Mouse (Mus musculus) stomach, embryonic 16.5 days (tissue): Measurements from ENCODE around the gene Foxo3. TPM values are rescaled to one million over a fixed set of nuclear protein-coding genes. Genes with fewer than 3 reads are reported as not detected.

Source experiments
- ATAC-seq: fragments of 200-750 bp; cut with Nextera tagmentation; 2 replicates; pipeline ENCODE4 v1.8.0; 2017; ENCODE audit warnings: moderate number of reproducible peaks, moderate TSS enrichment; ENCODE audit not compliant: insufficient read depth, low FRiP score
- H3K27ac ChIP-seq: fragments of 300-500 bp; sonication (generic); 2 replicates; pipeline ENCODE4 v1.5.1; 2014; ENCODE audit warnings: low read length
- H3K27me3 ChIP-seq: fragments of 300-500 bp; sonication (generic); 2 replicates; pipeline ENCODE4 v1.6.1; 2014; ENCODE audit warnings: low read length, control low read depth, mixed read lengths; ENCODE audit not compliant: control insufficient read depth, insufficient read depth
- H3K36me3 ChIP-seq: fragments of 300-500 bp; sonication (generic); 2 replicates; pipeline ENCODE4 v1.6.1; 2014; ENCODE audit warnings: low read length; ENCODE audit not compliant: control insufficient read depth, insufficient read depth
- H3K4me1 ChIP-seq: fragments of 300-500 bp; sonication (generic); 2 replicates; pipeline ENCODE4 v1.6.1; 2014; ENCODE audit warnings: low read length, control low read depth, mixed read lengths; ENCODE audit not compliant: control insufficient read depth, insufficient read depth
- H3K4me2 ChIP-seq: fragments of 300-500 bp; sonication (generic); 2 replicates; pipeline ENCODE4 v1.6.1; 2014; ENCODE audit warnings: low read depth, low read length, mixed read lengths
- H3K4me3 ChIP-seq: fragments of 300-500 bp; sonication (generic); replicated peaks from 2 replicates; pipeline ENCODE4 v1.5.1; 2014; ENCODE audit warnings: mild to moderate bottlenecking, low read length
- H3K9ac ChIP-seq: fragments of 300-500 bp; sonication (generic); 2 replicates; pipeline ENCODE4 v1.6.1; 2014; ENCODE audit warnings: low read length
- H3K9me3 ChIP-seq: fragments of 300-500 bp; sonication (generic); replicated peaks from 2 replicates; pipeline ENCODE4 v1.6.1; 2016; ENCODE audit warnings: low read length, control low read depth; ENCODE audit not compliant: control insufficient read depth
- WGBS: fragments of 180-500 bp; shearing (Covaris S2); extraction: QIAGEN DNeasy Blood & Tissue Kit; methylation state at CpG from one replicate; pipeline ENCODE4 v1.1.7; 2014; 5-methylcytosine and 5-hydroxymethylcytosine counted together
- polyA plus RNA-seq: library from polyadenylated mRNA; unstranded; fragments of >200 nt; fragmentation: Nextera tagmentation; extraction: Ambion mirVana; gene quantifications from 2 replicates; pipeline ENCODE4 v1.2.1, GENCODE M21; 2015

Gene Foxo3
- polyA plus RNA-seq: 7.2 and 7.6 TPM in 2 replicates

GRCm38 (mm10) chr10:42276507-42277345 lies at the start of gene Foxo3:
Gene Foxo3 (minus strand): TSS chr10:42276755.
- Histone ChIP-seq H3K9ac (peak within 1 kb of the TSS; percentile 92), H3K36me3 (no peaks in the 10 kb centered on the region), H3K4me1 (peaks cover 27% of the 10 kb centered on the region), H3K9me3 (no peaks in the 10 kb centered on the region), H3K27me3 (no peaks in the 10 kb centered on the region), H3K4me2 (peak within 1 kb of the TSS; percentile 89), H3K4me3 (peak within 1 kb of the TSS; percentile 91), H3K27ac (peak within 1 kb of the TSS; percentile 98)
- whole genome bisulfite sequencing: under 1% methylated on average over 86 of the region's 88 CpGs
- peak; percentile 84 for ATAC-seq

GRCm38 (mm10) chr10:42325305-42325704 lies 48.8 kb upstream of the Foxo3 start:
- no peak overlapping the region for H3K27ac ChIP-seq
- no peaks in the 10 kb centered on the region for H3K36me3 ChIP-seq
- no peak overlapping the region for H3K4me3 ChIP-seq
- H3K4me1 ChIP-seq: no peaks in the 10 kb centered on the region
- H3K4me2 ChIP-seq: no peak overlapping the region
- 89% methylated on average over 10 of the region's 10 CpGs for WGBS
- H3K9ac ChIP-seq: no peak overlapping the region
- no peak for ATAC-seq
- no peaks in the 10 kb centered on the region for H3K27me3 ChIP-seq
- no peaks in the 10 kb centered on the region for H3K9me3 ChIP-seq

- no peaks in the 10 kb centered on the region for H3K27me3 ChIP-seq
- no peak overlapping the region for H3K27ac ChIP-seq
- H3K4me1 ChIP-seq: no peaks in the 10 kb centered on the region
- no peak overlapping the region for H3K4me3 ChIP-seq
- no peak overlapping the region for H3K4me2 ChIP-seq
- ATAC-seq: no peak
- no peaks in the 10 kb centered on the region for H3K36me3 ChIP-seq
- no peak overlapping the region for H3K9ac ChIP-seq
- no peaks in the 10 kb centered on the region for H3K9me3 ChIP-seq
These were observed 47.4 kb upstream of the Foxo3 start for GRCm38 (mm10) chr10:42323978-42324377.

- Histone ChIP-seq H3K27ac (no peak overlapping the region), H3K36me3 (no peaks in the 10 kb centered on the region), H3K4me3 (no peak overlapping the region), H3K9me3 (no peaks in the 10 kb centered on the region), H3K27me3 (no peaks in the 10 kb centered on the region; the same call in 1 of the 2 replicates), H3K4me1 (no peaks in the 10 kb centered on the region), H3K4me2 (no peak overlapping the region), H3K9ac (no peak overlapping the region)
- 58% methylated on average over 22 of the region's 22 CpGs for WGBS
- no peak for ATAC-seq
These were observed 36.7 kb upstream of the Foxo3 start for GRCm38 (mm10) chr10:42313222-42313786.

- Histone ChIP-seq H3K27ac (no peak overlapping the region), H3K9ac (no peak overlapping the region), H3K4me2 (no peak overlapping the region), H3K4me3 (no peak overlapping the region), H3K36me3 (no peaks in the 10 kb centered on the region), H3K4me1 (no peaks in the 10 kb centered on the region), H3K9me3 (no peaks in the 10 kb centered on the region), H3K27me3 (no peaks in the 10 kb centered on the region; the same call in 1 of the 2 replicates)
- WGBS: 65% methylated on average over 1 of the region's 1 CpGs
- no peak for ATAC-seq
These were observed 36.0 kb upstream of the Foxo3 start for GRCm38 (mm10) chr10:42312557-42312956.

GRCm38 (mm10) chr10:42308687-42308987 lies 32.1 kb upstream of the Foxo3 start:
- H3K4me2 ChIP-seq: peak overlapping the region; percentile 55
- H3K9ac ChIP-seq: peak overlapping the region; percentile 45; the same call in 1 of the 2 replicates
- no peak overlapping the region for H3K27ac ChIP-seq
- peak overlapping the region; percentile 30; the same call in 1 of the 2 replicates for H3K4me3 ChIP-seq
- no peaks in the 10 kb centered on the region; the same call in 1 of the 2 replicates for H3K27me3 ChIP-seq
- no peaks in the 10 kb centered on the region for H3K36me3 ChIP-seq
- 26% methylated on average over 8 of the region's 8 CpGs for WGBS
- no peak for ATAC-seq
- H3K9me3 ChIP-seq: no peaks in the 10 kb centered on the region
- H3K4me1 ChIP-seq: no peaks in the 10 kb centered on the region

- peak; percentile 31; the same call in 1 of the 2 replicates for ATAC-seq
- WGBS: 10% methylated on average over 20 of the region's 20 CpGs
- Histone ChIP-seq H3K27me3 (no peaks in the 10 kb centered on the region; the same call in 1 of the 2 replicates), H3K9me3 (no peaks in the 10 kb centered on the region), H3K9ac (peak overlapping the region; percentile 45; the same call in 1 of the 2 replicates), H3K4me3 (peak overlapping the region; percentile 30; the same call in 1 of the 2 replicates), H3K4me2 (peak overlapping the region; percentile 55), H3K4me1 (no peaks in the 10 kb centered on the region), H3K27ac (no peak overlapping the region), H3K36me3 (no peaks in the 10 kb centered on the region)
These were observed 31.6 kb upstream of the Foxo3 start for GRCm38 (mm10) chr10:42307980-42308686.

- Histone ChIP-seq H3K9ac (no peak overlapping the region), H3K4me1 (0 out of 2 replicates have a peak, but pooled peaks cover 2% of the 10 kb centered on the region), H3K27ac (no peak overlapping the region), H3K9me3 (no peaks in the 10 kb centered on the region), H3K27me3 (no peaks in the 10 kb centered on the region; the same call in 1 of the 2 replicates), H3K4me2 (no peak overlapping the region), H3K4me3 (no peak overlapping the region), H3K36me3 (no peaks in the 10 kb centered on the region)
- 85% methylated on average over 8 of the region's 8 CpGs for WGBS
- ATAC-seq: no peak
These were observed 29.9 kb upstream of the Foxo3 start for GRCm38 (mm10) chr10:42306422-42306821.

- H3K27ac ChIP-seq: no peak overlapping the region
- H3K4me1 ChIP-seq: 0 out of 2 replicates have a peak, but pooled peaks cover 2% of the 10 kb centered on the region
- no peak overlapping the region for H3K4me3 ChIP-seq
- 49% methylated on average over 4 of the region's 4 CpGs for WGBS
- H3K27me3 ChIP-seq: no peaks in the 10 kb centered on the region
- no peak overlapping the region for H3K4me2 ChIP-seq
- no peaks in the 10 kb centered on the region for H3K36me3 ChIP-seq
- ATAC-seq: no peak
- no peaks in the 10 kb centered on the region for H3K9me3 ChIP-seq
- H3K9ac ChIP-seq: no peak overlapping the region
These were observed 24.2 kb upstream of the Foxo3 start for GRCm38 (mm10) chr10:42300805-42301204.
